Mouse (Mus musculus) inflammation-experienced regulatory T-cells, adult 16 weeks (primary cell): ENCODE data around the gene Cdt1. TPM values are rescaled to one million over a fixed set of nuclear protein-coding genes. Genes with fewer than 3 reads are reported as not detected.

Source experiments
- polyA plus RNA-seq: library from polyadenylated mRNA; unstranded; fragments of 100-300 nt; shearing (Covaris generic); gene quantifications from one replicate; pipeline ENCODE4 v1.2.1, GENCODE M21; 2017

Cdt1 gene
- polyA plus RNA-seq, result 21.6 TPM

DNA sequence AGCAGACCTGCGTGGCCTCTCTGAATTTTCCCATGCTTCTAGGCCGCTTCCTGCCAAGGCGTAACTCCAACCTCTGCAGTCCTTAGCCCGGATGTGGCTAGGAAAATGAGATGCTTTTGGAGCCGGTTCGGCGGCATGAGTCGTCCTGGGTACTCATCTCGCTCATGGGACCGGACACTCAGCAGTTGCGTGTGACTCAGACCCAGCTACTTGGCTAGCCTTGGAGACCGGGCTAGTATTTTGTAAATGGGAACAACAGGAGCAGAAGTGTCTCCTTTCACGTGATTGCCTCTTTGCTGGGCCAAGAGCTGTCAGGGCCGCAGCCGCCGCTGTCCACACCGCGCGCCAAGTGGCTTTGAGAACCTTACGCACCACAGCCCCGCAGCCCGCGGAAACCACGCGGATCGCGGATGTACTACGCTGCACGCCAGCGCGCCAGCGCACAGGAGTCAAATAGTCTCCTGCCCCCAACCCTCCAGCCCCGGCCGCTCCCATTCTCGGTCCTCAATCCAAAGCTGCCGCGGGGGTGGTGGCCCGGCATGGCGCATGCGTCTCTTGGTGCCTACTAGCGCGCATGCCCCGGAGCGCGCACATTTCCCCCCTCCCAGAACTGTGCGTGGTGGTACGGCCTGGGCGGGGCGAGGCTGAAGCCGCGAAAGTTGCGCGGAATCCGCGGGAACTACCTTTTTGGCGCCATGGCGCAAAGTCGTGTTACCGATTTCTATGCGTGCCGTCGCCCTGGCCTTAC lies at the start of gene Cdt1:
Cdt1 (plus strand) TSS at position 655 of the 748 bp plus-strand sequence.

DNA sequence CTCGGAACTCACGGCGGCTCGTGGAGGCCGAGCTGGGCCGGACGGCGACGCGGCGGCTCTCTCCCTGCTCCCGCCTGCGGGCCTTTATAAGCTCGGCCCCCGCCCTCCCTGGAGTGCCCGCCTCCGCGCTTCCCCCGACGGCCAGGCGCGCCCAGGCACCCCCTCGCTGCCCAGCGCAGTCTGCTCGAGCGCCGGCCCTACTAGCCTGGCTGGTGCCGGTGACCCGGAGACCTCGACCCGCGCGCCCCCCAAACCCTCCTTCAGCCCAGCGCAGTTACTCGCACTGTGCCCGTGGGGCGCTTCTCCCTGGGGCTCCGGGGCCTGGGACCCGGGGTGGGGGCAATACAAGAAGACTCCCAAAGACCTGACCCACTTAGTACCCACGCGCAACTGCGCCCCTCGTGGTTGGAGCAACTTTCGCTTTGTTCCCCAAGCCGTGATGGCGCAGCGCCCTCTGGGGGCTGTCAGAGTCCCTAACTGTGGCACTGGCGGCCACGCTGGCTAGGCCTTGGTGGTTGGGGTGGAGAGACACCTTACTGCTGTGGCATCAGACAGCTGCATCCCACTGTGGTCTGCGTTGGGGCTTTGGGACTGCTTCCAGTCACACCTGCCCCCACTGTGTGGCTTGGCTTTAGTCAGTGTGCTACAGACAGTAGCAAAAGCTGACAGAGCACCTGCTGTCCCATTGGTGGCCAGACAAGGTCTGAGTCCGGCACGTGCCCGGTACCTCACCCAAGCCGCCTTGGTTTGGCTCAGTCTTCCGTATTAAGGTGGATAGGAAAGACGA lies 16.4 kb upstream of the Cdt1 start, which contains the start of gene Piezo1:
Piezo1 (minus strand) TSS at position 65 of the 787 bp plus-strand sequence.

DNA sequence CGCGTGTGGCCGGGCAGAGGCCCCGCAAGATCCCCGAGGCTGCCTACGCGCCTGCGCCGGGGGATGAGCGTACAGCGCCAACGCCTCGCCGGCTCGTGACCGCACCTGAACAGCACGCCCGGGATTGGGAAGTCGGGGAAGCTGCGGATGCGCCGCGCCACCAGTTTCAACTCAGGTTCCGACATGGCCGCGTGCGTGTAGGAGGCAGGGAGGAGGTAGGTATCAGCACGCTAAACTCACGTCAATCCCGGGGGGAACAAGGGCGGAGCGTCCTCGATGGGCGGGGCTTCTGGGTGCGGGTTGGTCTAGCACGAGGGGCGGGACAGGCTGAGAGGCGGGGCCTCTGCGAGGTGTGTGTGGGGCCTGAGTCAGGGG lies 8.8 kb downstream of the Cdt1 start, which contains the start of gene Aprt:
Aprt (minus strand) TSS at position 262 of the 375 bp plus-strand sequence.

DNA sequence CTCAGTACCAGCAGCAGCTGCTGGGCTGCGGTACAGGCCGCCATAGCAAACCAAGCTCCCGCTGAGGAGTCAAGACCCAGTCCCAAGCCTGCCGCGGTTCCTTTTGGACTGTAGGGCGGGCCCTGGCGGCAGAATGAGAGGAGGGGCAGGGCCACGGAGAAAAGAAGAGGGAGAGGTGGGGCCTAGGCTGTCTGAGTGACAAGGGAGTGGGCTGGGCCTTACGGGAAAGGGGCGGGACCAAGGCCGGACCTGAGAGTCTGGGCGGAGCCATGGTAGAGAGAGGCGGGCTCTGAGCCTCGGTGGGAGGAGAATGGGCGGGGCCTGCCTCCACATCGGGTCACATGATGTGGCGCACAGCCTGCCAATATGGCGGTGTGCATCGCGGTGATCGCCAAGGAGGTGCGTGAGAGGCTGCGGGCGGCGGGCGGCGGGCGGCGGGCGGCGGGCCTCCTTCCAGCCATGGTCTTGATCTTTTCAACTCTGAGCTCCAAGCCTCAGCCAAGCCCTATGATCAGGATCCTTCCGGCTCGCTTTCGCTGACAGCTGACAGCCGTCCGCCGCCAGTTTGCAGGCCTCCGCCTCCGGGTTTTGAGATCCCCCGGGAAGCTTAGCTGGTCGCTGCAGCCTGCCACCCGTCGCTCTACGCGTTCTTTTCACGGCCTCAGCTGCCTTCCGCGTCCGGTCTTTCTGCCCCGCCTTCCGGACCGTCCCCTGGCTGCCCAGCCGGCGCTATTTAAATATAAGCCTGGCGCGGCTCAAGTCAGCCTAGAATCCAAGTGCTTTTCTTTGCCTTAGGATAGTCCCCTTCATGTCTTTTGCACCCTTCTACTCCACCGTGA lies 43.7 kb downstream of the Cdt1 start, which contains the start of the genes Galns and Trappc2l:
Galns (minus strand) TSS at position 169 of the 839 bp plus-strand sequence.
Trappc2l (plus strand) TSS at position 346 of the 839 bp plus-strand sequence.

DNA sequence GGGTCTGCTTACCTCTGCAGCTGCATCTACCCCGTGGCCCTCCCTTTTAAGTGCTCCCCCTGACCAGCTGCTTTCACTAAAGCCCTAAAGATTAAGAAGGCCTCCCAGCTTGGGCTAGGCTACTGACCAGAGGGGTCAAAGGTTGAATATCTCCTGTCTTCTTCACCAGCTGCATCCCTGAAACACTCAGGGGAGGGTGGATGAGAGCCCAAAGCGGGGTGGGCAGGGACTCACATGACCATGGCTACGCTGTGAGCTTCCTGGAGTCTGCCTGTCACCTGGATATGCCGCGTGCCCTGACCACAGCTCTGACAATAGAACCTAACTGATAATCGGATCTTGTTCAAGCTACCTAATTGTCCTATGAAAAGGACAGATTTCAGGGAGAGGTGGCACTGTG lies 54.9 kb downstream of the Cdt1 start, which contains the start of gene Pabpn1l:
Pabpn1l (minus strand) TSS at position 13 of the 400 bp plus-strand sequence.

Other genes with a start within 250 kb of the Cdt1 start
- not detected for gene Trhr2, start 207.3 kb upstream of the Cdt1 start, polyA plus RNA-seq
- 62.2 TPM for gene Zc3h18, start 191.4 kb upstream of the Cdt1 start, polyA plus RNA-seq
- gene Il17c, start 146.0 kb upstream of the Cdt1 start, polyA plus RNA-seq, result not detected
- 981 TPM for gene Cyba, start 135.1 kb upstream of the Cdt1 start, polyA plus RNA-seq
- gene Mvd, start 124.6 kb upstream of the Cdt1 start, polyA plus RNA-seq, result 28.4 TPM
- 3.5 TPM for gene Snai3, start 107.3 kb upstream of the Cdt1 start, polyA plus RNA-seq
- gene Rnf166, start 92.0 kb upstream of the Cdt1 start, polyA plus RNA-seq, result 39.6 TPM
- 82.8 TPM for gene Ctu2, start 91.9 kb upstream of the Cdt1 start, polyA plus RNA-seq
- 7.6 TPM for gene Piezo1, start 16.7 kb upstream of the Cdt1 start, polyA plus RNA-seq
- 201 TPM for gene Aprt, start 8.9 kb downstream of the Cdt1 start, polyA plus RNA-seq
- gene Galns, start 43.4 kb downstream of the Cdt1 start, polyA plus RNA-seq, result 15.9 TPM
- 54.2 TPM for gene Trappc2l, start 43.6 kb downstream of the Cdt1 start, polyA plus RNA-seq
- gene Pabpn1l, start 54.7 kb downstream of the Cdt1 start, polyA plus RNA-seq, result not detected
- gene Cbfa2t3, start 131.1 kb downstream of the Cdt1 start, polyA plus RNA-seq, result 0.30 TPM
- 7.2 TPM for gene Acsf3, start 207.5 kb downstream of the Cdt1 start, polyA plus RNA-seq